Mouse (Mus musculus): Measurements from ENCODE around the gene Bmp15.

DNA sequence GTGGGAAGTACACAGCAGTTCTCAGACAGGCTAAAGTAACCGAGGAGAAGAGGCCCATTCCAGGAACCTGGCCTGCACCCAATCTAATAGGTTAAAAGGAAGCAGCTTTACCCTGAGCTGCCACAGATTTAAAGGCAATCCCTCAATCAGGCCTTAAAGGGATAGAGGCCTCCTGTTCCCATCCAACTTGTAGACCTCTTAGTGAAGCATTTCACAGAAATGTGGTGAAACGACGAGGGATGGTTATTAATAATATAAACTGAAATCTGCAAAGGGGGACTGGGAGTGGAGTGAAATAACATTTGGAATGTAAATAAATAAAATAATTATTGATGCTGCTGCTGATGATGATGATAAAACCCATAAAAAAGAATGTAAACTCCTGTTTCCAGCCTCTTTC is at the start of gene Bmp15:
- no peak for TF ChIP-seq CTCF (IDR thresholded peaks at IDR 0.05; ENCODE audit: control insufficient read depth, insufficient read depth, insufficient replicate concordance, low read depth, low read length)
- no peak for TF ChIP-seq POLR2A (IDR thresholded peaks at IDR 0.05; ENCODE audit: control insufficient read depth, low read depth, low read length)
